Mouse (Mus musculus) lung, embryonic 16.5 days (tissue): ENCODE measurements at regions not wholly inside any gene's neighbourhood (a gene's known extent, or its start where the extent isn't known, plus 50 kb on each side); places are given as distances from the start of the nearest gene placed in this dataset.

Experiments
- ATAC-seq: fragments of 200-750 bp; cut with Nextera tagmentation; 2 replicates; pipeline ENCODE4 v1.8.0; 2017; ENCODE audit warnings: low read depth, mild to moderate bottlenecking, moderate library complexity
- H3K27ac ChIP-seq: fragments of 300-500 bp; sonication (generic); 2 replicates; pipeline ENCODE4 v1.5.1; 2014; ENCODE audit warnings: mild to moderate bottlenecking, control low read depth, low read length
- H3K27me3 ChIP-seq: fragments of 300-500 bp; sonication (generic); 2 replicates; pipeline ENCODE4 v1.6.1; 2014; ENCODE audit warnings: low read depth, low read length, mixed read lengths; ENCODE audit not compliant: control insufficient read depth, insufficient read depth
- H3K36me3 ChIP-seq: fragments of 300-500 bp; sonication (generic); 2 replicates; pipeline ENCODE4 v1.6.1; 2014; ENCODE audit warnings: low read length; ENCODE audit not compliant: control insufficient read depth, insufficient read depth
- H3K4me1 ChIP-seq: fragments of 300-500 bp; sonication (generic); replicated peaks from 2 replicates; pipeline ENCODE4 v1.6.1; 2014; ENCODE audit warnings: low read length, mixed read lengths; ENCODE audit not compliant: control insufficient read depth, insufficient read depth
- H3K4me2 ChIP-seq: fragments of 300-500 bp; sonication (generic); 2 replicates; pipeline ENCODE4 v1.6.1; 2014; ENCODE audit warnings: low read depth, low read length, control low read depth
- H3K4me3 ChIP-seq: fragments of 300-500 bp; sonication (generic); 2 replicates; pipeline ENCODE4 v1.5.1; 2014; ENCODE audit warnings: mild to moderate bottlenecking, low read length, control low read depth
- H3K9ac ChIP-seq: fragments of 300-500 bp; sonication (generic); 2 replicates; pipeline ENCODE4 v1.6.1; 2014; ENCODE audit warnings: low read length, control low read depth
- H3K9me3 ChIP-seq: fragments of 300-500 bp; sonication (generic); 2 replicates; pipeline ENCODE4 v1.6.1; 2016; ENCODE audit warnings: low read length; ENCODE audit not compliant: control insufficient read depth
- WGBS: fragments of 180-500 bp; shearing (Covaris S2); extraction: QIAGEN DNeasy Blood & Tissue Kit; methylation state at CpG from one replicate; pipeline ENCODE4 v1.1.7; 2014; 5-methylcytosine and 5-hydroxymethylcytosine counted together

DNA sequence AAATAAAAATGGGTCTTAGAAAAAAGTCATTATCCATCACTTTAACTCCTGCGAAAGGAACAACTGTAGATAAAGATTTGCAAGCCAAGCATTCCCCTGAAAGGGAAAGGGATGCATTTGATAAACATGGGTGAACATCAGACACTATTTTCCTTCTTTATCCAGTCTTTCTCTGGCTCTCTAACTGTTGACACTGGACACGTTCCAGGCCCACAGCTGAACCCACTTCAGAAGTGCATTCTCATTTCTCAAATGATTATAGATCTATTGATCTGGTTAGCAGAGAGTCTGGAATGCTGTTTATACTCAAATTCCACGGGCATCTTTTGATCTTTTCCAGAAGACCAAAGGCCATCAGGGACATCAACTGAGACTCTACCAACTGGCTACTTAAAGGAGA, 317.7 kb downstream of the Plk2 start:
- H3K4me3 ChIP-seq: no peak overlapping the region

GRCm38 (mm10) chr13:110722170-110722569, 327.3 kb downstream of the Plk2 start:
- ATAC-seq: no peak
- no peak overlapping the region for H3K4me3 ChIP-seq
- no peaks in the 10 kb centered on the region for H3K36me3 ChIP-seq
- H3K27ac ChIP-seq: no peak overlapping the region
- no peaks in the 10 kb centered on the region for H3K27me3 ChIP-seq
- no peak overlapping the region for H3K9ac ChIP-seq
- no peak overlapping the region for H3K4me2 ChIP-seq
- 87% methylated on average over 10 of the region's 10 CpGs for WGBS
- no peaks in the 10 kb centered on the region for H3K9me3 ChIP-seq
- no peaks in the 10 kb centered on the region for H3K4me1 ChIP-seq

More for the DNA sequence above, 317.7 kb downstream of the Plk2 start:
- H3K4me1 ChIP-seq: peaks cover 5% of the 10 kb centered on the region; the same call in 1 of the 2 replicates
- H3K9ac ChIP-seq: no peak overlapping the region
- H3K4me2 ChIP-seq: no peak overlapping the region
- ATAC-seq: peak; percentile 47; the same call in 1 of the 2 replicates
- no peak overlapping the region for H3K27ac ChIP-seq
- H3K36me3 ChIP-seq: no peaks in the 10 kb centered on the region
- H3K9me3 ChIP-seq: no peaks in the 10 kb centered on the region
- no peaks in the 10 kb centered on the region for H3K27me3 ChIP-seq
- 15% methylated on average over 3 of the region's 3 CpGs for WGBS

DNA sequence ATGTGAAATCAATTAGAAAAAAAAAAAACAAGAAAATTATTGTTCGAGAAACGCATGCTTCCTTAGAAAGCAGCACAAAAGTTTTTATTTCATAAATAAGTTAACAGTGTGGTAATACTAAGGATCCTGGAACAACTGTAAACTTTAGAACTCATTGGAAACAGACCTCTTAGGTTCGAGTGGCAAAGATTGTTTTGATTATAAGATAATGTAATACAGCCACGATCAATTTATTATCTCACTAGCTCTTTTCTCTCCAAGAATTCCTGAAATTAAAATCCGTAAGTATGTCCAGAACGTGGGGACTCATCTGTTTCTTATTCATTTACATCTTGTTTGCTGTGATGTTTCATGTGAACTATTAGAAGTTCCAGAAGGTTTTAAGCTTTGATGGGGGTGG, 327.9 kb downstream of the Plk2 start:
- WGBS: 55% methylated on average over 6 of the region's 6 CpGs
- Histone ChIP-seq H3K4me1 (no peaks in the 10 kb centered on the region), H3K27ac (no peak overlapping the region), H3K9ac (no peak overlapping the region), H3K4me3 (no peak overlapping the region), H3K4me2 (no peak overlapping the region), H3K27me3 (no peaks in the 10 kb centered on the region), H3K9me3 (no peaks in the 10 kb centered on the region), H3K36me3 (no peaks in the 10 kb centered on the region)
- no peak for ATAC-seq

DNA sequence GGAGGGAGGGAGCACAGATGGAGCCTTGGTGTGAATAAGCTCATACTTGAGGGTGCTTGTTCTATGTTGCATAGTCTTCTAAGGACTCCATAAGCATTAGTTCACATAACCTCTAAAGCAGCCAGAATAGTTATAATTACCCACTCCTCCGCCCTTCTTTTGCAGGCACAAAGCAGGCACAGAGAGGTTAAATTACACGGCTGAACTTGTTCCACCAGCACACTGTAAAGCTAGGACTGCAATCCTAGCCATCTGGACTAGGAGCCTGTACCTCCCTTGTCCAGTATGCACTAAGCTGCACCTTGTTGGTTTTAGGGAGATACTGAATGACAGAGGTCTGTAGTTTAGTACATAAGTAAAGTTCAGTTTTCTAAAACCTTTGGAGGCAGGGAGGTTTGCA, 330.0 kb downstream of the Plk2 start:
- Histone ChIP-seq H3K27me3 (no peaks in the 10 kb centered on the region), H3K4me1 (no peaks in the 10 kb centered on the region), H3K9me3 (no peaks in the 10 kb centered on the region), H3K4me3 (no peak overlapping the region), H3K36me3 (no peaks in the 10 kb centered on the region), H3K9ac (no peak overlapping the region), H3K27ac (no peak overlapping the region), H3K4me2 (no peak overlapping the region)
- WGBS: 68% methylated on average over 2 of the region's 2 CpGs
- no peak for ATAC-seq

DNA sequence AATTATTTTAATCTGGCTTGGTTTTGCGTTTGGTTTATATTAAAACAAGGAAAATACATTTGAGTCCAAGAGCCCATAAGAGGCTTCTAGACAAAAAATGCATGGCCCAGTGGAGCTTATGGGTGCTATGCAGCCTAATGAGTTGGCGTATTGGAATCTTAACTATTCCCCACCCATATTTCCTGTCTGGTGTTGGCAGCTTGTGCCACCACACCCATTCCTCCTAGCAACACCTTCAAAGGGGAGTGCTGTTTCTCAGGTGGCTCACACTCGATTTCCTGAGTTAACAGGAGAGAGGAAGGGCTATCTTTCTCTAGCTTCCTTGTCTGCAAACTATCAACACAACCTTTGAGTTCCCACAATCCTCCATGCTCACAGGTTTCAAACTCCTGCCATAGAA, 331.0 kb downstream of the Plk2 start:
- H3K9ac ChIP-seq: no peak overlapping the region
- no peak overlapping the region for H3K27ac ChIP-seq
- no peaks in the 10 kb centered on the region for H3K9me3 ChIP-seq
- H3K36me3 ChIP-seq: no peaks in the 10 kb centered on the region
- WGBS: 54% methylated on average over 3 of the region's 3 CpGs
- H3K4me2 ChIP-seq: no peak overlapping the region
- H3K4me1 ChIP-seq: no peaks in the 10 kb centered on the region
- H3K4me3 ChIP-seq: no peak overlapping the region
- H3K27me3 ChIP-seq: no peaks in the 10 kb centered on the region
- ATAC-seq: peak; percentile 49; the same call in 1 of the 2 replicates

- no peak overlapping the region for H3K4me3 ChIP-seq
- 0 out of 2 replicates have a peak, but pooled peaks have one; percentile 59 for ATAC-seq
- WGBS: 20% methylated on average over 5 of the region's 5 CpGs
- no peak overlapping the region for H3K4me2 ChIP-seq
- peaks cover 3% of the 10 kb centered on the region; the same call in 1 of the 2 replicates for H3K4me1 ChIP-seq
- no peaks in the 10 kb centered on the region for H3K36me3 ChIP-seq
- H3K27ac ChIP-seq: no peak overlapping the region
- H3K27me3 ChIP-seq: no peaks in the 10 kb centered on the region
- no peak overlapping the region for H3K9ac ChIP-seq
- H3K9me3 ChIP-seq: no peaks in the 10 kb centered on the region
Measured at GRCm38 (mm10) chr13:110735511-110735910, 340.7 kb downstream of the Plk2 start.

GRCm38 (mm10) chr13:110741576-110742206, 346.8 kb downstream of the Plk2 start:
- H3K4me1 ChIP-seq: no peaks in the 10 kb centered on the region; the same call in 1 of the 2 replicates
- no peaks in the 10 kb centered on the region for H3K27me3 ChIP-seq
- H3K36me3 ChIP-seq: no peaks in the 10 kb centered on the region
- no peak overlapping the region for H3K4me3 ChIP-seq
- H3K9ac ChIP-seq: no peak overlapping the region
- ATAC-seq: no peak
- no peak overlapping the region for H3K4me2 ChIP-seq
- no peak overlapping the region for H3K27ac ChIP-seq
- H3K9me3 ChIP-seq: no peaks in the 10 kb centered on the region
- 66% methylated on average over 11 of the region's 11 CpGs for WGBS

- Histone ChIP-seq H3K4me1 (peaks cover 9% of the 10 kb centered on the region), H3K36me3 (no peaks in the 10 kb centered on the region), H3K9me3 (no peaks in the 10 kb centered on the region), H3K27ac (peak overlapping the region; percentile 78), H3K9ac (no peak overlapping the region), H3K4me3 (no peak overlapping the region), H3K27me3 (no peaks in the 10 kb centered on the region), H3K4me2 (no peak overlapping the region)
- ATAC-seq: peak; percentile 93
- 14% methylated on average over 6 of the region's 6 CpGs for WGBS
Measured at GRCm38 (mm10) chr13:110747223-110747868, 352.5 kb downstream of the Plk2 start.

DNA sequence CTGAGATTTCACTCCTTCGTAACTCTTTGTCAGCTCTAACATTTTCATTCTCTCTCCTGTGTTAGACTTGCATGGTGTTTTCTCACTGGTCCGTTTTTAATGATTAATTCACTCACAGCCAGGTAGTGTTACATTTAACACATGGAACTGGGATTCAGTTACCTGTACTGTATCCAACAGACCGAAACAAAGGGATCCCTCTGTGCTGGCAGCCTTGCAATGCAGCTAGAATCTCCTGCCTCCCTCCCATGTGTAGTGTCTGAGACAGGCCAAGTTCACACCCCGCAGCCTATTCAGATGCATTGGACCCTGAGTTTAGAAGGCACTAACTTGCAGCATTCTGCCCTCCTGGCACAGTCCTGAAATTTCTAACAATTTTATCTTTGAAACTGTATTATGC, 357.9 kb downstream of the Plk2 start:
- Histone ChIP-seq H3K9me3 (no peaks in the 10 kb centered on the region), H3K4me1 (peaks cover 6% of the 10 kb centered on the region), H3K27ac (no peak overlapping the region), H3K36me3 (no peaks in the 10 kb centered on the region), H3K27me3 (no peaks in the 10 kb centered on the region), H3K4me3 (no peak overlapping the region), H3K9ac (no peak overlapping the region), H3K4me2 (no peak overlapping the region)
- no peak for ATAC-seq
- 89% methylated on average over 4 of the region's 4 CpGs for WGBS
